Mouse (Mus musculus) heart, embryonic 12.5 days (tissue): ENCODE data around the gene Mmd2. TPM values are rescaled to one million over a fixed set of nuclear protein-coding genes. Genes with fewer than 3 reads are reported as not detected.
A peak's percentile ranks its signal among the peaks of the same experiment; 100 is the strongest.

Experiments used
- ATAC-seq: fragments of 200-750 bp; cut with Nextera tagmentation; 2 replicates; pipeline ENCODE4 v1.8.0; 2017; ENCODE audit warnings: moderate TSS enrichment, moderate library complexity; ENCODE audit not compliant: insufficient number of reproducible peaks, low FRiP score
- H3K27ac ChIP-seq: fragments of 300-500 bp; sonication (generic); 2 replicates; pipeline ENCODE4 v1.5.1; 2016; ENCODE audit warnings: mild to moderate bottlenecking, moderate library complexity; ENCODE audit not compliant: poor library complexity, severe bottlenecking
- H3K27me3 ChIP-seq: fragments of 300-500 bp; sonication (generic); replicated peaks from 2 replicates; pipeline ENCODE4 v1.6.1; 2016; ENCODE audit warnings: mild to moderate bottlenecking, moderate library complexity
- H3K36me3 ChIP-seq: fragments of 300-500 bp; sonication (generic); 2 replicates; pipeline ENCODE4 v1.6.1; 2016; ENCODE audit warnings: mild to moderate bottlenecking, moderate library complexity
- H3K4me1 ChIP-seq: fragments of 300-500 bp; sonication (generic); replicated peaks from 2 replicates; pipeline ENCODE4 v1.6.1; 2016; ENCODE audit warnings: mild to moderate bottlenecking
- H3K4me2 ChIP-seq: fragments of 300-500 bp; sonication (generic); 2 replicates; pipeline ENCODE4 v1.6.1; 2016; ENCODE audit warnings: mild to moderate bottlenecking, moderate library complexity
- H3K4me3 ChIP-seq: fragments of 300-500 bp; sonication (generic); 2 replicates; pipeline ENCODE4 v1.5.1; 2016; ENCODE audit warnings: mild to moderate bottlenecking
- H3K9ac ChIP-seq: fragments of 300-500 bp; sonication (generic); 2 replicates; pipeline ENCODE4 v1.6.1; 2016; ENCODE audit warnings: mild to moderate bottlenecking, moderate library complexity
- H3K9me3 ChIP-seq: fragments of 300-500 bp; sonication (generic); replicated peaks from 2 replicates; pipeline ENCODE4 v1.6.1; 2016; ENCODE audit warnings: mild to moderate bottlenecking, moderate library complexity
- WGBS: fragments of 180-500 bp; shearing (Covaris S2); methylation state at CpG from one replicate; pipeline ENCODE4 v1.1.7; 2016; 5-methylcytosine and 5-hydroxymethylcytosine counted together
- polyA plus RNA-seq: library from polyadenylated mRNA; unstranded; fragments of >200 nt; fragmentation: Nextera tagmentation; extraction: Ambion mirVana; gene quantifications from 2 replicates; pipeline ENCODE4 v1.2.1, GENCODE M21; 2016

Mmd2 gene
- polyA plus RNA-seq, 1 experiment from 2014 or later, result 0.32 TPM

GRCm38 (mm10) chr5:142628726-142629662, 20.4 kb upstream of the Mmd2 start:
- Histone ChIP-seq H3K27ac (peak overlapping the region; percentile 87), H3K9me3 (no peaks in the 10 kb centered on the region), H3K27me3 (peaks cover 6% of the 10 kb centered on the region), H3K4me3 (peak overlapping the region; percentile 72), H3K36me3 (peaks cover 11% of the 10 kb centered on the region), H3K4me1 (peaks cover 12% of the 10 kb centered on the region), H3K4me2 (peak overlapping the region; percentile 88), H3K9ac (peak overlapping the region; percentile 86)
- WGBS, result under 1% methylated on average over 69 of the region's 69 CpGs
- ATAC-seq, result peak; percentile 98

GRCm38 (mm10) chr5:142627398-142627797, 18.8 kb upstream of the Mmd2 start, which contains the start of gene Wipi2:
Gene Wipi2 (plus strand): TSS chr5:142627698.
- WGBS, result 86% methylated on average over 2 of the region's 2 CpGs
- ATAC-seq, result no peak
- Histone ChIP-seq H3K36me3 (no peaks in the 10 kb centered on the region), H3K27me3 (peaks cover 6% of the 10 kb centered on the region), H3K4me2 (peak within 1 kb of the TSS; percentile 88), H3K9me3 (no peaks in the 10 kb centered on the region), H3K9ac (peak within 1 kb of the TSS; percentile 86; the same call in 1 of the 2 replicates), H3K4me3 (peak within 1 kb of the TSS; percentile 72), H3K4me1 (peaks cover 12% of the 10 kb centered on the region), H3K27ac (peak within 1 kb of the TSS; percentile 87; the same call in 1 of the 2 replicates)

- no peak overlapping the region for H3K4me2 ChIP-seq
- no peak for ATAC-seq
- no peak overlapping the region for H3K27ac ChIP-seq
- 82% methylated on average over 7 of the region's 7 CpGs for WGBS
- H3K4me1 ChIP-seq, result no peaks in the 10 kb centered on the region
- no peak overlapping the region for H3K9ac ChIP-seq
- H3K27me3 ChIP-seq, result peaks cover 12% of the 10 kb centered on the region
- H3K9me3 ChIP-seq, result no peaks in the 10 kb centered on the region
- H3K4me3 ChIP-seq, result no peak overlapping the region
- no peaks in the 10 kb centered on the region for H3K36me3 ChIP-seq
Observed at GRCm38 (mm10) chr5:142623080-142623479, 14.5 kb upstream of the Mmd2 start.

GRCm38 (mm10) chr5:142622134-142622533, 13.5 kb upstream of the Mmd2 start:
- H3K9ac ChIP-seq, result no peak overlapping the region
- WGBS, result 44% methylated on average over 1 of the region's 1 CpGs
- H3K4me3 ChIP-seq, result no peak overlapping the region
- no peak overlapping the region for H3K27ac ChIP-seq
- no peak overlapping the region for H3K4me2 ChIP-seq
- no peaks in the 10 kb centered on the region for H3K4me1 ChIP-seq
- H3K9me3 ChIP-seq, result no peaks in the 10 kb centered on the region
- no peaks in the 10 kb centered on the region for H3K36me3 ChIP-seq
- no peak for ATAC-seq
- H3K27me3 ChIP-seq, result peaks cover 12% of the 10 kb centered on the region

GRCm38 (mm10) chr5:142621421-142621820, 12.8 kb upstream of the Mmd2 start:
- WGBS, result 72% methylated on average over 2 of the region's 2 CpGs
- ATAC-seq, result no peak

GRCm38 (mm10) chr5:142619866-142620265, 11.3 kb upstream of the Mmd2 start:
- no peak for ATAC-seq
- no peak overlapping the region for H3K9ac ChIP-seq
- H3K4me1 ChIP-seq, result no peaks in the 10 kb centered on the region
- no peak overlapping the region for H3K27ac ChIP-seq
- H3K4me2 ChIP-seq, result no peak overlapping the region
- WGBS, result 21% methylated on average over 5 of the region's 5 CpGs
- H3K36me3 ChIP-seq, result no peaks in the 10 kb centered on the region
- 0 out of 2 replicates have a peak, but pooled peaks cover 6% of the 10 kb centered on the region for H3K27me3 ChIP-seq
- no peaks in the 10 kb centered on the region for H3K9me3 ChIP-seq
- no peak overlapping the region for H3K4me3 ChIP-seq

More at GRCm38 (mm10) chr5:142621421-142621820, 12.8 kb upstream of the Mmd2 start:
- Histone ChIP-seq H3K27ac (no peak overlapping the region), H3K9ac (no peak overlapping the region), H3K36me3 (no peaks in the 10 kb centered on the region), H3K27me3 (peaks cover 12% of the 10 kb centered on the region), H3K4me3 (no peak overlapping the region), H3K4me2 (no peak overlapping the region), H3K4me1 (no peaks in the 10 kb centered on the region), H3K9me3 (no peaks in the 10 kb centered on the region)

- Histone ChIP-seq H3K4me2 (no peak overlapping the region), H3K9ac (no peak overlapping the region), H3K9me3 (no peaks in the 10 kb centered on the region), H3K27ac (no peak overlapping the region), H3K36me3 (no peaks in the 10 kb centered on the region), H3K4me3 (no peak overlapping the region), H3K4me1 (no peaks in the 10 kb centered on the region), H3K27me3 (0 out of 2 replicates have a peak, but pooled peaks cover 1% of the 10 kb centered on the region)
- 54% methylated on average over 6 of the region's 6 CpGs for WGBS
- ATAC-seq, result no peak
Observed at GRCm38 (mm10) chr5:142616326-142616725, 7.7 kb upstream of the Mmd2 start.

GRCm38 (mm10) chr5:142615638-142616037, 7.0 kb upstream of the Mmd2 start:
- no peak overlapping the region for H3K9ac ChIP-seq
- no peak overlapping the region for H3K4me3 ChIP-seq
- no peak for ATAC-seq
- H3K27ac ChIP-seq, result no peak overlapping the region
- H3K27me3 ChIP-seq, result 0 out of 2 replicates have a peak, but pooled peaks cover 2% of the 10 kb centered on the region
- no peaks in the 10 kb centered on the region for H3K9me3 ChIP-seq
- no peak overlapping the region for H3K4me2 ChIP-seq
- WGBS, result 74% methylated on average over 4 of the region's 4 CpGs
- H3K36me3 ChIP-seq, result no peaks in the 10 kb centered on the region
- no peaks in the 10 kb centered on the region for H3K4me1 ChIP-seq

- no peak overlapping the region for H3K4me2 ChIP-seq
- peaks cover 8% of the 10 kb centered on the region; the same call in 1 of the 2 replicates for H3K27me3 ChIP-seq
- H3K27ac ChIP-seq, result no peak overlapping the region
- H3K4me1 ChIP-seq, result no peaks in the 10 kb centered on the region
- H3K4me3 ChIP-seq, result no peak overlapping the region
- no peak for ATAC-seq
- 63% methylated on average over 3 of the region's 3 CpGs for WGBS
- H3K36me3 ChIP-seq, result no peaks in the 10 kb centered on the region
- H3K9ac ChIP-seq, result no peak overlapping the region
- H3K9me3 ChIP-seq, result no peaks in the 10 kb centered on the region
Observed at GRCm38 (mm10) chr5:142614513-142614912, 5.9 kb upstream of the Mmd2 start.

GRCm38 (mm10) chr5:142610362-142610761, 1.8 kb upstream of the Mmd2 start:
- H3K4me1 ChIP-seq, result peaks cover 10% of the 10 kb centered on the region
- WGBS, result 77% methylated on average over 4 of the region's 4 CpGs
- no peak for ATAC-seq

GRCm38 (mm10) chr5:142608989-142609325, 357 bp upstream of the Mmd2 start:
- peaks cover 52% of the 10 kb centered on the region for H3K27me3 ChIP-seq
- no peak overlapping the region for H3K27ac ChIP-seq
- peak overlapping the region; percentile 55; the same call in 1 of the 2 replicates for H3K9ac ChIP-seq
- 7% methylated on average over 4 of the region's 4 CpGs for WGBS
- H3K4me2 ChIP-seq, result peak overlapping the region; percentile 80
- no peaks in the 10 kb centered on the region for H3K36me3 ChIP-seq
- no peak for ATAC-seq
- no peaks in the 10 kb centered on the region for H3K9me3 ChIP-seq
- peaks cover 10% of the 10 kb centered on the region for H3K4me1 ChIP-seq
- peak overlapping the region; percentile 45 for H3K4me3 ChIP-seq

More at GRCm38 (mm10) chr5:142610362-142610761, 1.8 kb upstream of the Mmd2 start:
- no peaks in the 10 kb centered on the region for H3K36me3 ChIP-seq
- no peak overlapping the region for H3K4me2 ChIP-seq
- H3K9ac ChIP-seq, result no peak overlapping the region
- H3K9me3 ChIP-seq, result no peaks in the 10 kb centered on the region
- no peak overlapping the region for H3K4me3 ChIP-seq
- peaks cover 47% of the 10 kb centered on the region for H3K27me3 ChIP-seq
- H3K27ac ChIP-seq, result no peak overlapping the region
